Mouse (Mus musculus): ENCODE results near the gene Nid1. TPM values are rescaled to one million over a fixed set of nuclear protein-coding genes. Genes with fewer than 3 reads are reported as not detected.
"Not testable (repeated sequence)": the region's sequence is repeated elsewhere in the genome, so short reads cannot be mapped to it uniquely, and the experiment has no call there.

The Nid1 gene
- polyA plus RNA-seq, 1 experiment from 2014 or later: 51.8 TPM

DNA sequence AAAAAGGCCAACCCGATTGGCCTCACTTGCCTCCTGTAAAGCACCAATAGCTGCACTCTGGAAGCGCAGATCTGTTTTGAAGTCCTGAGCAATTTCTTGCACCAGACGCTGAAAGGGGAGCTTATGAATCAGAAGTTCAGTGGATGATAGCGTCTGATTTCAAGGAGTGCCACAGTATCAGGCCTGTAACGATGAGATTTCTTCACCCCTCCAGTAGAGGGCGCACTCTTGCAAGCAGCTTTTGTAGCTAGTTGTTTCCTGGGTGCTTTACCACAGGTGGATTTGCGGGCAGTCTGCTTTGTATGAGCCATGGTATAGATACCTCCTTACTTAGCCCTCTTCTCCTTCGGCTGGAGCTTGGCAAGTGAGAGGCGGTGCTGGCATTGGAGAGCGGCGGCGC lies 18.5 kb upstream of the Nid1 start:
- H3K4me1 ChIP-seq; H3K4me2 ChIP-seq (replicated peaks); H3K4me3 ChIP-seq; H3K27ac ChIP-seq; ATAC-seq (ENCODE audit: low FRiP score); H3K27me3 ChIP-seq; H3K9me3 ChIP-seq (replicated peaks); H3K36me3 ChIP-seq; H3K9ac ChIP-seq: not testable (repeated sequence)
- 94% methylated on average over 7 of the region's 12 CpGs for WGBS

DNA sequence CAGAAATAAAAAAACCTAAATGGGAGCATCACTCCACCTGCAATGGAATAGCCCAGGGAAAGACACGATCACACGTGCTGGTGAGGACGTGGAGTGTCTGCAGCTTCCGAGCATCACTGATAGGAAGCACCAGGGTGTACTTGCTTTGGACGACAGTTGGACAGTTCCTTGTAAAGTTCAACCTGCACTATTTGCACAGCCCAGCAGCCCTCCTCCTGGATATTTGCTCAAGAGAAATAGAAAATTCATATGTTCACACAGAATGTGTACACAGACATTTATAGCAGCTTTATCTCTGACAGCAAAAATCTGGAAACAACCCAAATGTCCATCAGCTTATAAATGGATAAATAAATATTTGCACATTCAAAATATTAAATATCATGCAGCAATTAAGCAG lies 14.1 kb upstream of the Nid1 start:
- not testable (repeated sequence) for H3K9me3 ChIP-seq (replicated peaks); H3K36me3 ChIP-seq; H3K4me2 ChIP-seq (replicated peaks); H3K4me3 ChIP-seq; H3K9ac ChIP-seq; H3K4me1 ChIP-seq; ATAC-seq (ENCODE audit: low FRiP score); H3K27me3 ChIP-seq; H3K27ac ChIP-seq
- WGBS: 76% methylated on average over 2 of the region's 5 CpGs

DNA sequence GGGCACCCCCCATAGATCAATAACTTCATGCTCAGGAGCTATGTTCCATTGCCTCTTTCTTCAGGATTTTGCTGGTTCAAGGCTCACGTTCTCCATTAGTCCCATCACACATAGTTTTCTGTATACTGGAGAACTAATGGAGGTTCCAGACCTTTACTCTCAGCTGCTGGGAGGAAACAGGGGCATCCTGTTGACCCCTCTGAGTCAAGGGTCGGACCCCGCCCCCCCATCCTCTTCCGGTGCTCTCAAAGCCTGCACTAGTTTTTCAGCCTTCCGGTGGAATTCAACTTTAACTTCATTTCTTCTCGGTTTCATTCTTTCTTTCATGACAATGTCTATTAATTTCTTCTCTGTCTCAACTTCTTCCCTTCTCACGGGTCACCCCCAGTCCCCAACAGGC lies 1.2 kb upstream of the Nid1 start:
- not testable (repeated sequence) for H3K36me3 ChIP-seq; H3K4me2 ChIP-seq (replicated peaks); H3K4me1 ChIP-seq; H3K27me3 ChIP-seq; ATAC-seq (ENCODE audit: low FRiP score); H3K9ac ChIP-seq; H3K27ac ChIP-seq; H3K9me3 ChIP-seq (replicated peaks); H3K4me3 ChIP-seq
- 84% methylated on average over 4 of the region's 7 CpGs for WGBS

DNA sequence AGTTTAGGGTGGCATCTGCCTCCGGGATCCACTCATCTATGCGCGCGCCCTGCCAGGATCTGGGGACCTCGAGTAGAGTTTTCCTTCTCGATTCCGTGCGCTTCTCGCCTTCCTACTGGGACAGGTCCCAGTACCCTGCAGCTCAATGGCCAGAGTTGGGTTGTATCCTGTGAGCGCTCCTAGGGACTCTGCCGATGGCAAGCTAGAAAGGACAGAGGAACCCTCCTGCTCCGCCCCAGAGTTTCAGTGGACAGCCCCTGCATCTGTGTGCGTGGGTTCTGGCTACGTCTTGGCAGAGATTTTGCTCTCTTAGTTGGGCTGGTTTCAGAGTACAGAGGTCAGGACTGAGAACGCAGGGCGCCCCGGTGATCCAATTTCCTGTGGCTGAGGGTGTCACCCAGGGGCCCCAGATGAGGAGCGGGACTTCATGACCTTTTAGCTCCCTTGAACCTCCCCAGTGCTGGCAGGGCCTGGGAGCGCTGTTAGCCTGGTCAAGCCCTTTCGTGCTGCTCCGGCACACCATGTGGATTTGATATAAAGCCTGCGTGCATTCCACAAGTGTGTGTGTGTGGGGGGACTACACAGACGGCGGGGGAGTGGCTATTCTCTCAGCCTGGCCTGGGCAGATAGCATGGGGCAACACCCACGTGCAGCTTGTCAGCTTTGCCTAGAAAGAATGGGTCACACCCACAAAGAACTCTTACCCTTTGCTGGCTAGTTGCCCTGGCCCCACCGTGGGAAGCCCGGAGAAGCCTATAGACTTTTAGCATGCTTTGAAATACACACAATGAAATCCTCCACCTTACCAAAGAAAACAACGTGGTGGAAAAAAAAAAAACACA lies 982 bp downstream of the Nid1 start:
- H3K4me2 ChIP-seq (replicated peaks): peak overlapping the region; percentile 22; the same call in 1 of the 2 replicates
- not testable (repeated sequence) for H3K27me3 ChIP-seq; H3K4me1 ChIP-seq; H3K27ac ChIP-seq; H3K9ac ChIP-seq; H3K36me3 ChIP-seq; H3K4me3 ChIP-seq; H3K9me3 ChIP-seq (replicated peaks)
- 4% methylated on average over 18 of the region's 28 CpGs for WGBS
- peak; percentile 36 for ATAC-seq (ENCODE audit: low FRiP score)

DNA sequence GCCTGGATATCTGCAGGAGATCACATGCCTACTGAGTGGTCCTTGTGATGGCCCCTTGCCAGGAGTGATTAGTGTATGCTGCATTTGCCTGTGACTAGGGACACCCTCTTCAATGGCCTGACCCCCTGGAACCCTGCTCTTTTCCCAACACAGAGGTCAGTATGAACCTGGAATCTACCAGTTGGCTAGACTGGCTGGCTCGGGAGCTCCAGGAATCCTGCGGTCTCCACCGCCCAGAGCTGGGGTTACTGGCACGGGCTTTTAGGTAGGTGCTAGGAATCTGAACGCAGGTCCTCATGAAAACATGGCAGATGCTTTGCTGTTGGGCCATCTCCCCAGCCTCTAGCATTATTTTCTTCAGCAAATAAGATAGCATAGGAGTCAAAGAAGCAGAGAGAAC lies 8.2 kb downstream of the Nid1 start:
- ATAC-seq (ENCODE audit: low FRiP score); H3K4me2 ChIP-seq (replicated peaks); H3K4me1 ChIP-seq; H3K4me3 ChIP-seq; H3K9me3 ChIP-seq (replicated peaks); H3K9ac ChIP-seq; H3K36me3 ChIP-seq; H3K27ac ChIP-seq; H3K27me3 ChIP-seq: not testable (repeated sequence)
- 91% methylated on average over 5 of the region's 5 CpGs for WGBS

DNA sequence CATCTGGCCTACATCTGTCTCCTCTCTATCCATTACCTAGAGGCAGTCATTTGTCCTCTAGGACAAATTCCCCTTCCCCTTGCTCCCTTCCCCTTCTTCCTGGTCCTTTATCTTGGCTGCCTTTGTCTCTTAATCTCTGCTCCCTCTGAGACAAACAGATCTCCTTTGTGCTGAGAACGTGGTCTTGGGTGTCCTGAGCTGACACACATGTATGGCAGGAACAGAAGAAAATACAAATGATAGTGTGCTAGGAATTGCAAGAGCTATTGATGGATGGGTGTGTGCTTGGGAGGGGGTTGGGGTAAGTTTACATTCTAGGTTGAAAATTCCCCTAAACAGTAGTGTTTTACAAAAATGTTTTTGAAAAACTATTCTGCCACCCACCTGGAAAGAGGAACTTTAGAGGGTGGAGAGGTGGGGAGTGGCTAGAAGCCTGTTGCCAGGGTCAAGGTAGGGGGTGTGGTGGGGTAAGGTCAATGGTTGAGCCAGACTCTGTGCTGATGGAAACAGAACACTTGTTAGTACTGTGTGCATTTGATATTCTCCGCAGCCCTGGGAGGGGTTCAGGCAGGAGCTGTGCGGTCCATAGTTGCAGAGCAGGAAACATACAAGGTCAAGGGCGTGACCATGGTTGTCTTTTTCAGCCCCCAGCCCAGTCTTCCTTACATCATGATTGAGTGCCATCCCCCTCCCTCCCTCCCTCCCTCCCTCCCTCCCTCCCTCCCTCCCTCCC lies 9.5 kb downstream of the Nid1 start:
- H3K27ac ChIP-seq; H3K9me3 ChIP-seq (replicated peaks); H3K36me3 ChIP-seq; H3K27me3 ChIP-seq; ATAC-seq (ENCODE audit: low FRiP score); H3K9ac ChIP-seq; H3K4me3 ChIP-seq; H3K4me1 ChIP-seq; H3K4me2 ChIP-seq (replicated peaks): not testable (repeated sequence)
- WGBS: 54% methylated on average over 4 of the region's 4 CpGs

DNA sequence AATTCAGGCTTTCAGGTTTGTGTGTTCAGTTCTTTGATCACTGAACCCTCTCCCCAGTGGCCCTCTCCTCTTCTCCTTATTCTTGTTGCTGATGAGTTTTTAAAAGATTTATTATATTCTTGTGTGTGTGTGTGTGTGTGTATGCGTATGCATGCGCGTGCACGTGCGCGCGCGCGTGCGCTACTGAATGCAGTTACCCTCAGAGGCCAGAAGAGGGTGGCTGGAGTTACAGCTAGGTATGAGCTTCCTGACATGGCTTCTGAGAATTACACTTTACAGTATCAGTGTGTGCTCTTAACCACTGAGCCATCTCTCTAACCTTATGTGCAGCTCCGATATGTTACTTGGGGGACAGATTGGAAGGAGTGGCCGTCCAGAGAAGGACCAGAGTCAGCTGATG lies 12.6 kb downstream of the Nid1 start:
- not testable (repeated sequence) for H3K4me3 ChIP-seq; H3K27me3 ChIP-seq; H3K9me3 ChIP-seq (replicated peaks); H3K36me3 ChIP-seq; ATAC-seq (ENCODE audit: low FRiP score); H3K9ac ChIP-seq; H3K4me1 ChIP-seq; H3K4me2 ChIP-seq (replicated peaks); H3K27ac ChIP-seq
- WGBS: 78% methylated on average over 12 of the region's 12 CpGs

DNA sequence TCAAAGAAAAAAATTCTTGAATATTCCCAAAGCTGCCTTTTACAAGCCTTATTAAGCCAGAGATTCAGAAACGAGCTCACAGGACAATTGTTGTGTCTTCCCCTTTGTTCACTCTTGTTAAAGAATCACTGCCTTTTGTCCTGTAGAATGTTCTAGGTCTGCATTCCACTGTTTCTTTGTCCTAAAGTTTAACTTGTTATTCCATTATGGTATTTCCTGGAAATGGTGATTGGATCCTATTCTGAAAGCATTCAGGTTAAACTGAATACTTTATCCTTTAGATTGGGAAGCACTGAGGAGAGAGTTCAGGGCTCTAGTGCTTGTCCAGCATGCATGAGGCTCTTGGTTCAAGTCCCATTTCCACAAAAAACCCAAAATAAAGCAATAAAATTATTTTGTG lies 13.6 kb downstream of the Nid1 start:
- H3K4me3 ChIP-seq, H3K36me3 ChIP-seq: not testable (repeated sequence)
- 32% methylated on average over 1 of the region's 1 CpGs for WGBS

DNA sequence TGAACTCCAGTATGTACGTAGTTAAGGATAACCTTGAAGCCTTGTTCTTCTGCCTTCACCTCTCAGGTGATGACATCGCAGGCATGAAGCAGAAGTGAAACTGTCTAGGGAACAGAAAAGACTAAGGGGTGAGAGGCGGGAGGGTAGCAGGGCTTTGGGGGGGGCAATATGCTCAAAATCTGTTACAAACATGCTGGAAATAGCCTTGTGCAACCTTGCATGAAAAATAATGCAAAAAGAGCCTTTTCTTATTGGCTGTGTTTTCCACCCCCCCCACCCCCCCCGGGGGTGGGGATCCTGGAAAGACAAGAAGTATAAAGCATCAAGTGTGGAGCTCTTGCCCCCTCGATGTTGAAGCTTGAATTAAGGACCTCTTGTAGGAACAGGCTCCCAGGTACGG lies 16.0 kb downstream of the Nid1 start:
- H3K36me3 ChIP-seq; ATAC-seq (ENCODE audit: low FRiP score); H3K4me1 ChIP-seq; H3K9ac ChIP-seq; H3K27me3 ChIP-seq; H3K9me3 ChIP-seq (replicated peaks); H3K4me3 ChIP-seq; H3K27ac ChIP-seq; H3K4me2 ChIP-seq (replicated peaks): not testable (repeated sequence)
- WGBS: 87% methylated on average over 6 of the region's 6 CpGs

More for the DNA sequence above, 13.6 kb downstream of the Nid1 start:
- not testable (repeated sequence) for H3K4me2 ChIP-seq (replicated peaks); H3K4me1 ChIP-seq; ATAC-seq (ENCODE audit: low FRiP score); H3K27ac ChIP-seq; H3K27me3 ChIP-seq; H3K9ac ChIP-seq; H3K9me3 ChIP-seq (replicated peaks)

DNA sequence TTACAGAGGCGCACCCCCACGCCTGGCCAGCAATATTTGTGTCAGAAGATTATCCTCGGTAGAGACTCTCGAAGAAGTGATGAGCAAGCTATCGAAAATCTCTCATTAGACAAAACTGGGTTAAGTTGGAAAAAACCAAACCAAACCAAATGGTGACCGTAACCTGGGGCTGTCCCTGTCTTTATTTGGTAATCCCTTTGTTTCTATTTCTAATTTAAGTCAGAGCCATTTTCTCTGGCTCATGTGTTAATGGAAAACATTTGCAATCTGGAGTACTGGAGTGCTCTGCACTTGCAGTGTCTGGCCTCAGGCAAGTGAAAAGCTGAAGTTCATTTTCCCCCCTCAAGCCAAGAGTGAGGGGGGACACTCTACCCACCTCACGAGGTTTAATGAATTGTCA lies 16.9 kb downstream of the Nid1 start:
- not testable (repeated sequence) for H3K4me2 ChIP-seq (replicated peaks); H3K4me1 ChIP-seq; H3K9ac ChIP-seq; H3K9me3 ChIP-seq (replicated peaks); H3K27me3 ChIP-seq; H3K27ac ChIP-seq; ATAC-seq (ENCODE audit: low FRiP score); H3K36me3 ChIP-seq; H3K4me3 ChIP-seq
- WGBS: 93% methylated on average over 7 of the region's 7 CpGs

DNA sequence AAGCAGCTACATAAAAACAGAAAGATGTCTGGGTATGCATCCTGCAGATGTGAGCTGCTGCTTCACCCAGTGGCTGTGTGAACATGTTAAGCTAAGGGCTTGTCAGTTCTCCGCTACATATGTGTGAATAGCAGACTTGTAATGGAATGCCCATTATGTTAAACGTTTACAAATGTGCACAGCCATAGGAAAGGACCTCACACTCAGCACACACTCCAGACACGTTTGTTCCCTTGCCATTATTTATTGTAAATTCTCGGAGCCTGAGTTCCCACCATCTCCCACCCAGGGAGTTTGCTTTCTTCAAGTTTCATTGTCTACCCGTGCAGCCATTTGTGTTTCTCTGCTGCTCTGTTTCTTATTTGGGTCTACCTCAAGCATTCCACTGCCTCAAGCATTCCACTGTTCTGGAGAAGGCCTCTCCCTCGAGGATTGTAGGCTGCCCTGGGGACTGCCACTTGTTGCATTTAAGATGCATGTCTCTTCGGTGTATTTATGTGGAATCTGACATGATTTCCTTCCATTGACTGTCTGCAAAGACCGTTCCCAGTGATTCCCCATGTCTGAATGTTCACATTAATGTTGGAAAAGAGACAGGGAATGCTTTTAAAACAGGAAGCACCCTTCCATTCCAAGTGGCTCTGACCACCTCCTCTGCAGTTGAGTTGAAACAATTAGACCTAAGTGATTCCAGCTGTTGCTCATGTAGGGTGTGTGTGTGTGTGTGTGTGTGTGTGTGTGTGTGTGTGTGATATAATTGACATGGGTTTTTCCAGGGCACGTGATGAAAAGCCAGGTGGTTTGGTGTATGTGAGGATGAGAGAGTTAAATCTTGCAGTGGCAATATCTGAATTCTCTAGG lies 18.5 kb downstream of the Nid1 start:
- not testable (repeated sequence) for H3K9ac ChIP-seq; ATAC-seq (ENCODE audit: low FRiP score); H3K4me3 ChIP-seq; H3K4me2 ChIP-seq (replicated peaks); H3K9me3 ChIP-seq (replicated peaks); H3K27ac ChIP-seq; H3K4me1 ChIP-seq; H3K27me3 ChIP-seq; H3K36me3 ChIP-seq
- 54% methylated on average over 8 of the region's 9 CpGs for WGBS

DNA sequence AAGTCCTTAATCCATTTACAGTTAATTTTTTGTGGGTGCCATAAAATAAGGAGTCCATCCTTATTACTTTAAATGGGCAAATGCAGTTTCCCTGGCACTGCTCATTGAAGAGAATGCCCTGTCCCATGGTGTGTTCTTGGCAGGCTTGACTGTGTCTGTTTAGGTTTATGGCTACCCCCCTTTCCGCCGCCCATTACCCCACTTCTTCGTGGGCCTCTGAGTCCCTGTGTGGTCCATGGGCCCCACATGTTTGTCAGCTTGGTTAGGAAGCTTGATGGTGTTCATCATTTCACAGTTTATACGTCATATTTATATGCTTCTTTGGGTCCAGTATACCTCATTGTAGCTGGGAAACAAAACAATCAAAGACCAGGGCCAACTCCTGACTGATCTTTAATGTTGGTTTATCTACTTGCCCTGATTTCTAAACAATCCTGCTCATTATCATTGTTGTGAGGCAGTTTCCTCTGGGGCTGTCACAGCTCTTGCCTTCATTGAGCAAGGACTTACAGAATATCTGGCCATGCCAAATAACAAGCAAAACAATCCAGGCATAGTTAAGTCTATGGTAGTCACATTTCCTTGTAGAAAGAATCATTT lies 20.9 kb downstream of the Nid1 start:
- H3K9me3 ChIP-seq (replicated peaks): no peaks in the 10 kb centered on the region
- ATAC-seq (ENCODE audit: low FRiP score): no peak
- H3K27me3 ChIP-seq: no peaks in the 10 kb centered on the region
- no peaks in the 10 kb centered on the region for H3K4me1 ChIP-seq
- no peak overlapping the region for H3K27ac ChIP-seq
- no peak overlapping the region for H3K9ac ChIP-seq
- H3K36me3 ChIP-seq: no peaks in the 10 kb centered on the region
- WGBS: 79% methylated on average over 4 of the region's 4 CpGs
- no peak overlapping the region for H3K4me2 ChIP-seq (replicated peaks)
- no peak overlapping the region for H3K4me3 ChIP-seq

Measured in hindbrain, embryonic 12.5 days (tissue).